Mouse (Mus musculus): Measurements from ENCODE around the gene Plk1. TPM values are rescaled to one million over a fixed set of nuclear protein-coding genes. Genes with fewer than 3 reads are reported as not detected.

Gene Plk1
- polyA plus RNA-seq (2015; fragmentation: Nextera tagmentation; extraction: Ambion mirVana), result 15.1 and 22.0 TPM in 2 replicates

GRCm38 (mm10) chr7:122158915-122159902 is at the start of gene Plk1:
Gene Plk1, plus strand, starts transcription at chr7:122159439.

DNA sequence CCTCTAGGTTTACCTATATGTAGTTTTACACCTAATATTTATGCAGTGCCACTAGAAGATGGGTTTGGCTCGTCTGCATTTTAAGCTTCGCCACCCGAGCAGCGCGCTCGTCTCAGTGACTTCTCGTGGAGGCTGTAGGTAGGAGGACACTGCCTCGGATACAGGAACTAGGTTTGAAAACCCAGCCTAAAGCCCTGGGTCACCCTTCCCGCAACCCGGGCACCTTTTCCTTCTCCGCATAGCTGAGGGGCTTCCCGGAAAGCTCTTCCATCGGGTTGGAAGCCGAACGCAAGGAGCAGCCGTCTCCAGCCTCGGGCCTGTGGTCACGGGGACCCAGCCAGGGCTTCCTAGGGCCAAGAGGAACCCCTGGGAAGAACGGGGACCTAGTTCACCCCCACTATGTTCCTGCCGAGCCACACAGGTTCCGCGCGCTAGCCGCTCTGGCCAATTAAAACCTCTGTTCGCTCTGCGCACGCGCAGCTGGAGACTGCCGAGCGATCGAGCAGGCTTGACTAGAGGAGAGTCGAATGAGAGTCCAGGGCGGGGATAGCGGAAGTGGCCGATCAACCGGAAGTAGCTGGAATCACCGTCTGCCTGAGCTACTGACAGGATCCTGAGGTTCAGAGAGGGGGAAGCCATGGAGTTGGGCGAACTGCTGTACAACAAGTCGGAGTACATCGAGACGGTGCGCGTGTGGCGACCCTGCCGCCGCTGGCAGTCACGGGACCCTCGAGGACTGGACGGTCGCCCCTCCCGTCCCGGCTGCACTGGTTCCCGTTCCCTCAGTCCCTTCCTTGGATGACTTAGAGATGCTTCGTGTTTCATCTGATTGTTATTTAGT is 26.5 kb upstream of the Plk1 start, which contains the start of the genes Palb2 and Dctn5:
Gene Palb2, minus strand, starts transcription at position 489 of the 841 bp plus-strand sequence.
Gene Dctn5, plus strand, starts transcription at position 545 of the 841 bp plus-strand sequence.

DNA sequence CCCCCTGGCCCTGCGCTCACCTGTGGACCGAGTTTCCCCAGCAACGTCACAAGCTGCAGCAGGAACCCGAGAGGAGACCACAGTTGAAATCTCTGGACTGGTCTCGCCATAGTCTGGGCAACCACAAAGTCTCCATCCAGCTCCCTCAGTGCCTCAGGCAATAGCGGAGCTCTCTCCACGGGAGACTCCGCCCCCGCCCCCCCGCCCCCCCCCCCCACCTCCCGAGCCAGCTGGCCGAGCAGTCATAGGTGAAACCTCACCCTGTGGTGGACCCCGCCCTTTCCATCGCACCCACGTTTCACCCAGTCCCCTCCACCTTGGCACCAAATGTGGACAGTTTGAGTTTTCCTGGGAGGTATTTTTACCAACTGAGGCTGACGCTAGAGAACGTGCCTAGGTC is 26.8 kb downstream of the Plk1 start, which contains the start of gene Ern2:
Gene Ern2, minus strand, starts transcription at position 165 of the 400 bp plus-strand sequence.

GRCm38 (mm10) chr7:122219315-122219801 is 60.1 kb downstream of the Plk1 start, which contains the start of gene Chp2:
Gene Chp2, plus strand, starts transcription at chr7:122219496.

Other genes starting within 250 kb of the Plk1 start
- 16.4 and 17.0 TPM in 2 replicates for gene Cog7, start 177.7 kb upstream of the Plk1 start, polyA plus RNA-seq (2015; fragmentation: Nextera tagmentation; extraction: Ambion mirVana)
- gene Gga2, start 138.2 kb upstream of the Plk1 start, polyA plus RNA-seq (2015; fragmentation: Nextera tagmentation; extraction: Ambion mirVana), result 27.8 and 30.1 TPM in 2 replicates
- gene Ubfd1, start 92.3 kb upstream of the Plk1 start, polyA plus RNA-seq (2015; fragmentation: Nextera tagmentation; extraction: Ambion mirVana), result 24.2 and 26.3 TPM in 2 replicates
- gene Ears2, start 92.2 kb upstream of the Plk1 start, polyA plus RNA-seq (2015; fragmentation: Nextera tagmentation; extraction: Ambion mirVana), result 10.6 and 11.5 TPM in 2 replicates
- gene Ndufab1, start 57.6 kb upstream of the Plk1 start, polyA plus RNA-seq (2015; fragmentation: Nextera tagmentation; extraction: Ambion mirVana), result 604 and 638 TPM in 2 replicates
- 3.4 and 4.9 TPM in 2 replicates for gene Palb2, start 26.5 kb upstream of the Plk1 start, polyA plus RNA-seq (2015; fragmentation: Nextera tagmentation; extraction: Ambion mirVana)
- gene Dctn5, start 26.4 kb upstream of the Plk1 start, polyA plus RNA-seq (2015; fragmentation: Nextera tagmentation; extraction: Ambion mirVana), result 69.4 and 73.3 TPM in 2 replicates
- 0.10 TPM in 1 of 2 replicates, not detected in the other for gene Ern2, start 26.8 kb downstream of the Plk1 start, polyA plus RNA-seq (2015; fragmentation: Nextera tagmentation; extraction: Ambion mirVana)
- gene Chp2, start 60.1 kb downstream of the Plk1 start, polyA plus RNA-seq (2015; fragmentation: Nextera tagmentation; extraction: Ambion mirVana), result 0.51 and 0.74 TPM in 2 replicates
- gene Prkcb, start 129.3 kb downstream of the Plk1 start, polyA plus RNA-seq (2015; fragmentation: Nextera tagmentation; extraction: Ambion mirVana), result 115 and 139 TPM in 2 replicates